Mouse (Mus musculus) midbrain, embryonic 10.5 days (tissue): Measurements from ENCODE around the gene Parvg. TPM values are rescaled to one million over a fixed set of nuclear protein-coding genes. Genes with fewer than 3 reads are reported as not detected.

ENCODE experiments used
- DNase-seq: peaks from one replicate; pipeline ENCODE4 v3.0.0-alpha.2; 2017; ENCODE audit warnings: low spot score
- H3K27ac ChIP-seq: fragments of 300-500 bp; sonication (generic); replicated peaks from 2 replicates; pipeline ENCODE4 v1.5.1; 2016; ENCODE audit warnings: mild to moderate bottlenecking
- H3K27me3 ChIP-seq: fragments of 300-500 bp; sonication (generic); 2 replicates; pipeline ENCODE4 v1.6.1; 2016; ENCODE audit warnings: low read depth, mild to moderate bottlenecking; ENCODE audit not compliant: poor library complexity, severe bottlenecking
- H3K36me3 ChIP-seq: fragments of 300-500 bp; sonication (generic); 2 replicates; pipeline ENCODE4 v1.6.1; 2016; ENCODE audit warnings: mild to moderate bottlenecking, moderate library complexity
- H3K4me1 ChIP-seq: fragments of 300-500 bp; sonication (generic); 2 replicates; pipeline ENCODE4 v1.6.1; 2016
- H3K4me3 ChIP-seq: fragments of 300-500 bp; sonication (generic); 2 replicates; pipeline ENCODE4 v1.5.1; 2016; ENCODE audit warnings: mild to moderate bottlenecking, moderate library complexity
- H3K9me3 ChIP-seq: fragments of 300-500 bp; sonication (generic); replicated peaks from 2 replicates; pipeline ENCODE4 v1.6.1; 2016; ENCODE audit warnings: mild to moderate bottlenecking
- WGBS: fragments of 180-500 bp; shearing (Covaris S2); methylation state at CpG from one replicate; pipeline ENCODE4 v1.1.7; 2016; 5-methylcytosine and 5-hydroxymethylcytosine counted together
- polyA plus RNA-seq: library from polyadenylated mRNA; unstranded; fragments of >200 nt; fragmentation: Nextera tagmentation; extraction: Ambion mirVana; gene quantifications from 2 replicates; pipeline ENCODE4 v1.2.1, GENCODE M21; 2016

Gene Parvg
- polyA plus RNA-seq, 1 experiment from 2014 or later = 0.89 TPM

- Histone ChIP-seq H3K27ac (peak overlapping the region; percentile 76), H3K4me3 (no peak overlapping the region), H3K4me1 (peaks cover 77% of the 10 kb centered on the region), H3K27me3 (peaks cover 45% of the 10 kb centered on the region), H3K9me3 (peaks cover 5% of the 10 kb centered on the region; the same call in 1 of the 2 replicates), H3K36me3 (peaks cover 13% of the 10 kb centered on the region)
- no peak for DNase-seq
- 84% methylated on average over 9 of the region's 9 CpGs for WGBS
These were observed 12.3 kb upstream of the Parvg start for GRCm38 (mm10) chr15:84311295-84312085.

- H3K4me1 ChIP-seq = peaks cover 74% of the 10 kb centered on the region
- 56% methylated on average over 9 of the region's 10 CpGs for WGBS
These were observed 10.8 kb upstream of the Parvg start for GRCm38 (mm10) chr15:84312878-84313565.

GRCm38 (mm10) chr15:84313566-84313878 is 10.3 kb upstream of the Parvg start:
- 36% methylated on average over 9 of the region's 9 CpGs for WGBS
- no peak for DNase-seq
- Histone ChIP-seq H3K4me1 (peaks cover 70% of the 10 kb centered on the region), H3K27me3 (peaks cover 45% of the 10 kb centered on the region), H3K27ac (peak overlapping the region; percentile 76), H3K4me3 (peak overlapping the region; percentile 18; the same call in 1 of the 2 replicates), H3K9me3 (no peaks in the 10 kb centered on the region), H3K36me3 (no peaks in the 10 kb centered on the region)

More at GRCm38 (mm10) chr15:84312878-84313565, 10.8 kb upstream of the Parvg start:
- H3K9me3 ChIP-seq = no peaks in the 10 kb centered on the region
- no peak overlapping the region for H3K4me3 ChIP-seq
- peak overlapping the region; percentile 76 for H3K27ac ChIP-seq
- peaks cover 45% of the 10 kb centered on the region for H3K27me3 ChIP-seq
- DNase-seq = no peak
- H3K36me3 ChIP-seq = no peaks in the 10 kb centered on the region

GRCm38 (mm10) chr15:84314420-84315080 is 9.3 kb upstream of the Parvg start:
- 10% methylated on average over 18 of the region's 18 CpGs for WGBS
- peak overlapping the region; percentile 76 for H3K27ac ChIP-seq
- DNase-seq = no peak
- H3K9me3 ChIP-seq = no peaks in the 10 kb centered on the region
- peaks cover 45% of the 10 kb centered on the region for H3K27me3 ChIP-seq
- H3K4me1 ChIP-seq = peaks cover 60% of the 10 kb centered on the region
- H3K36me3 ChIP-seq = no peaks in the 10 kb centered on the region
- H3K4me3 ChIP-seq = no peak overlapping the region

- Histone ChIP-seq H3K9me3 (no peaks in the 10 kb centered on the region), H3K4me1 (peaks cover 60% of the 10 kb centered on the region), H3K36me3 (no peaks in the 10 kb centered on the region), H3K4me3 (no peak overlapping the region), H3K27me3 (peaks cover 45% of the 10 kb centered on the region), H3K27ac (peak overlapping the region; percentile 76; the same call in 1 of the 2 replicates)
- WGBS = 71% methylated on average over 15 of the region's 15 CpGs
- no peak for DNase-seq
These were observed 8.4 kb upstream of the Parvg start for GRCm38 (mm10) chr15:84315276-84316046.

- Histone ChIP-seq H3K27me3 (peaks cover 20% of the 10 kb centered on the region), H3K4me1 (peaks cover 37% of the 10 kb centered on the region), H3K36me3 (no peaks in the 10 kb centered on the region), H3K9me3 (no peaks in the 10 kb centered on the region), H3K27ac (no peak overlapping the region), H3K4me3 (no peak overlapping the region)
- no peak for DNase-seq
- 93% methylated on average over 4 of the region's 4 CpGs for WGBS
These were observed 4.4 kb upstream of the Parvg start for GRCm38 (mm10) chr15:84319393-84319792.

GRCm38 (mm10) chr15:84321544-84322174 is 2.2 kb upstream of the Parvg start:
- WGBS = 82% methylated on average over 8 of the region's 8 CpGs
- Histone ChIP-seq H3K36me3 (no peaks in the 10 kb centered on the region), H3K9me3 (no peaks in the 10 kb centered on the region), H3K27me3 (peaks cover 19% of the 10 kb centered on the region; the same call in 1 of the 2 replicates), H3K4me1 (peaks cover 41% of the 10 kb centered on the region), H3K27ac (peak overlapping the region; percentile 39; the same call in 1 of the 2 replicates), H3K4me3 (no peak overlapping the region)
- no peak for DNase-seq

- no peaks in the 10 kb centered on the region for H3K9me3 ChIP-seq
- DNase-seq = no peak
- H3K4me1 ChIP-seq = peaks cover 49% of the 10 kb centered on the region
- H3K27ac ChIP-seq = peak overlapping the region; percentile 57
- 74% methylated on average over 8 of the region's 8 CpGs for WGBS
- peaks cover 19% of the 10 kb centered on the region; the same call in 1 of the 2 replicates for H3K27me3 ChIP-seq
- no peak overlapping the region for H3K4me3 ChIP-seq
- no peaks in the 10 kb centered on the region for H3K36me3 ChIP-seq
These were observed 1.2 kb downstream of the Parvg start for GRCm38 (mm10) chr15:84324870-84325553.

GRCm38 (mm10) chr15:84325736-84326135 is 1.9 kb downstream of the Parvg start:
- Histone ChIP-seq H3K9me3 (no peaks in the 10 kb centered on the region), H3K36me3 (no peaks in the 10 kb centered on the region), H3K27me3 (peaks cover 19% of the 10 kb centered on the region; the same call in 1 of the 2 replicates), H3K27ac (peak overlapping the region; percentile 57), H3K4me1 (peaks cover 42% of the 10 kb centered on the region), H3K4me3 (no peak overlapping the region)
- WGBS = 40% methylated on average over 12 of the region's 12 CpGs
- peak; percentile 36 for DNase-seq

GRCm38 (mm10) chr15:84328870-84329269 is 5.0 kb downstream of the Parvg start:
- 86% methylated on average over 10 of the region's 10 CpGs for WGBS
- Histone ChIP-seq H3K4me1 (peaks cover 31% of the 10 kb centered on the region), H3K9me3 (no peaks in the 10 kb centered on the region), H3K4me3 (no peak overlapping the region), H3K36me3 (no peaks in the 10 kb centered on the region), H3K27me3 (peaks cover 19% of the 10 kb centered on the region; the same call in 1 of the 2 replicates), H3K27ac (peak overlapping the region; percentile 52)
- no peak for DNase-seq

- H3K36me3 ChIP-seq = no peaks in the 10 kb centered on the region
- peak overlapping the region; percentile 23; the same call in 1 of the 2 replicates for H3K27ac ChIP-seq
- no peak overlapping the region for H3K4me3 ChIP-seq
- peaks cover 29% of the 10 kb centered on the region for H3K4me1 ChIP-seq
- DNase-seq = no peak
- H3K27me3 ChIP-seq = peaks cover 13% of the 10 kb centered on the region; the same call in 1 of the 2 replicates
- H3K9me3 ChIP-seq = no peaks in the 10 kb centered on the region
- WGBS = 89% methylated on average over 8 of the region's 8 CpGs
These were observed 6.1 kb downstream of the Parvg start for GRCm38 (mm10) chr15:84329940-84330339.
